Mouse (Mus musculus): Measurements from ENCODE around the gene Slco1c1. TPM values are rescaled to one million over a fixed set of nuclear protein-coding genes. Genes with fewer than 3 reads are reported as not detected.
A peak's percentile ranks its signal among the peaks of the same experiment; 100 is the strongest.

The Slco1c1 gene
- polyA plus RNA-seq, 1 experiment from 2014 or later: not detected

DNA sequence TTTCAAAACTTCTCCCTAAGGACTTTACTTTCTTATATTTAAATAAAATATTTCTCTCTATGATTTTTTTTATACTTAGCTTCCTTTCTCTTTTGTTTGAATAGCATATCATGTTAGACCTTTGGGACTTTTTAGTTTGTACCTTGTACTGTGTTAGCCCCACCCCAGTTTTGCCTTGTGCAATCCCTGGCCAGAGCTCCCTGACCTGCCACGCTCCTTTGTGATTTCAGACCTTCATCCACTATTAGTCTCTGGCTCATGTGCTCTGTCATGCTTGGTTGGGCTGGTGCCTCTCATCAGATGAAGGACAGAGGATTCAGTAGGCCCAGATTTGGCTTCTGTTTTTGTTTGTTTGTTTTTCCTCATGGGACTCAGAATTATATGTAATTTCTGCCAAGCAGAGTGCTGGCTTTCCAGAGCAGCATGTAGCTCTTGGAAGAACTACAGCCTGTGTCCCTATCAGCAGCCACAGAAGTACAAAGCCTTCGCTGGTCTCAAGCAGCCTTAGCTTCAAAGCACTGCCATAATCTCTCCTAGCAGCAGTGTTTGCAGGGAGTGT, 86.6 kb downstream of the Slco1c1 start:
- WGBS: 64% methylated on average over 2 of the region's 2 CpGs
- Histone ChIP-seq H3K4me2 (ENCODE audit: low read depth, low read length) (no peak overlapping the region), H3K27ac (ENCODE audit: low read length) (no peak overlapping the region), H3K9ac (ENCODE audit: low read length) (no peak overlapping the region), H3K4me1 (ENCODE audit: control insufficient read depth, insufficient read depth, low read length) (no peaks in the 10 kb centered on the region), H3K27me3 (ENCODE audit: control insufficient read depth, insufficient read depth, low read length) (no peaks in the 10 kb centered on the region), H3K9me3 (replicated peaks; ENCODE audit: control insufficient read depth, low read length) (no peaks in the 10 kb centered on the region), H3K36me3 (ENCODE audit: control insufficient read depth, insufficient read depth, low read length) (no peaks in the 10 kb centered on the region), H3K4me3 (replicated peaks; ENCODE audit: low read length) (no peak overlapping the region)
- peak; percentile 33; the same call in 1 of the 2 replicates for ATAC-seq (ENCODE audit: insufficient read depth, low FRiP score)

- Histone ChIP-seq H3K4me2 (ENCODE audit: low read depth, low read length) (no peak overlapping the region), H3K27me3 (ENCODE audit: control insufficient read depth, insufficient read depth, low read length) (no peaks in the 10 kb centered on the region), H3K27ac (ENCODE audit: low read length) (no peak overlapping the region), H3K4me3 (replicated peaks; ENCODE audit: low read length) (no peak overlapping the region), H3K4me1 (ENCODE audit: control insufficient read depth, insufficient read depth, low read length) (no peaks in the 10 kb centered on the region), H3K9ac (ENCODE audit: low read length) (no peak overlapping the region), H3K36me3 (ENCODE audit: control insufficient read depth, insufficient read depth, low read length) (no peaks in the 10 kb centered on the region), H3K9me3 (replicated peaks; ENCODE audit: control insufficient read depth, low read length) (no peaks in the 10 kb centered on the region)
- ATAC-seq (ENCODE audit: insufficient read depth, low FRiP score): no peak
Measured at GRCm38 (mm10) chr6:141614017-141614416, 89.8 kb downstream of the Slco1c1 start.

- no peaks in the 10 kb centered on the region for H3K4me1 ChIP-seq (ENCODE audit: control insufficient read depth, insufficient read depth, low read length)
- H3K27me3 ChIP-seq (ENCODE audit: control insufficient read depth, insufficient read depth, low read length): no peaks in the 10 kb centered on the region
- H3K9ac ChIP-seq (ENCODE audit: low read length): no peak overlapping the region
- no peak overlapping the region for H3K4me3 ChIP-seq (replicated peaks; ENCODE audit: low read length)
- H3K9me3 ChIP-seq (replicated peaks; ENCODE audit: control insufficient read depth, low read length): no peaks in the 10 kb centered on the region
- no peaks in the 10 kb centered on the region for H3K36me3 ChIP-seq (ENCODE audit: control insufficient read depth, insufficient read depth, low read length)
- no peak overlapping the region for H3K27ac ChIP-seq (ENCODE audit: low read length)
- WGBS: 88% methylated on average over 3 of the region's 3 CpGs
- no peak overlapping the region for H3K4me2 ChIP-seq (ENCODE audit: low read depth, low read length)
- no peak for ATAC-seq (ENCODE audit: insufficient read depth, low FRiP score)
Measured at GRCm38 (mm10) chr6:141615348-141615747, 91.2 kb downstream of the Slco1c1 start.

Other genes with a start within 250 kb of the Slco1c1 start
- 0.21 and 0.24 TPM in 2 replicates for gene Slco1b2, start 105.2 kb downstream of the Slco1c1 start, polyA plus RNA-seq (2015; fragmentation: Nextera tagmentation; extraction: Ambion mirVana)
- gene Gm5724, start 249.4 kb downstream of the Slco1c1 start, polyA plus RNA-seq (2015; fragmentation: Nextera tagmentation; extraction: Ambion mirVana): not detected in 2 replicates

All from stomach, embryonic 16.5 days (tissue).